Mouse (Mus musculus): Measurements from ENCODE around the gene Pars2. TPM values are rescaled to one million over a fixed set of nuclear protein-coding genes. Genes with fewer than 3 reads are reported as not detected.

Pars2 gene
- total RNA-seq (2023): 0.73 and 1.2 TPM in 2 replicates

DNA sequence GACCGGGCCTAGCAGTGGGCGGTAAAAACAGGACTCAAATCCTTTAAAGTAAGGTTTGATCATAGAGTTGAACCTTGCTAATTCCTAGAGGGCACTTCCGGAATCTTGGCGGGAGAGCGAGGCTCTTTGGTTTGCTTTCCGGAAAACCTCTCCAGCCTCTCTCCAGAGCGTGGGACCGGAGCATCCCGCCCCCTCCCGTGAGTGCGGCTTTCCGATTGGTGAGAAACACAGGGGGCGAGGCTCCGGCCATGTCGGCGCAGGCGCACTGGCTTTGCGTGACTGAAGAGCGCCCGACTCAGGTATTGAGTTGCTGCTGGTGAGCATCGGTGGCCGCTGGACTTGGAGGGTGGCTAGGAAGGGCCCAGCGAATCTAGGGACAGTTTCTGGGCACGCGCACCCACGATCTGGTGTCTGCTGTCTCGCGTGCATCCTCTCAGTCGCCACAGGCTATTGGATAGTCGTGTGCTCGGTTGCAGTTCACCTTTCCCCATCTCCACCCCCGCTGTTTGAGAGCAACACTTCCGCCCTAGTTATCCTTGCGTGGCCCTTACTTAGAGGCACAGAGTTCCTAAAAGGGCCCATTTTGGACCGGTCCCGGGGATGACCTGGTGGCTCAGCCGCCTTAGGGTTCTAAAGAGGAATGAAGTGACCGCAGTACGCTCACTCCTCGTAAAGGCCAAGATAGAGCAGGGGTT lies at the start of gene Pars2:
Gene Pars2 (plus strand): TSS at position 237 of the 695 bp plus-strand sequence.

GRCm38 (mm10) chr4:106617056-106617455 lies 33.8 kb upstream of the Pars2 start, which contains the start of gene Lexm:
TSS of gene Lexm (minus strand) at chr4:106617241.

DNA sequence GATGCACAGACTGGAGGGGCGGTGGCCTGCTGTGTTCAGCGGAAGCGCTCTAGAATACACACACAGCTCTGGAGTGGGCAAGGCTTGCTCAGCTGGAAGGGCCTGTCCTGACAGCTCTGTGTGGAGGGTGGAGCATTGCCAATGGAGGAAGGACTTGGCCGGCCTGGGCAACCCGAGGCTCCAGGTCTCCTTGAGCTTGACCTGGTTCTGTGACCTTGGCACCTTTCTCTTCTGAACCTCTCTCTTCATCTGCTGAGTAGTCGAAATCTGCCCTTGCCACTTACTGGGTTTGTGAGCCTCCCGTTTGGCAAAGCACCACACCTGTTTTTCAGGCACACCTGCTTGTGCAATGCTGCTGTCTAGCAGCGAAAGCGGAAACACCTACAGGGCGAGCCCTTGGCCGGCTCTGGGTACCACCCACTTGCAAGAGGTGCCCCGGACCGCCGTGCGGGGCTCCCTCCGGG lies 28.8 kb upstream of the Pars2 start, which contains the start of gene Ttc22:
Gene Ttc22 (plus strand): TSS at position 403 of the 464 bp plus-strand sequence.

DNA sequence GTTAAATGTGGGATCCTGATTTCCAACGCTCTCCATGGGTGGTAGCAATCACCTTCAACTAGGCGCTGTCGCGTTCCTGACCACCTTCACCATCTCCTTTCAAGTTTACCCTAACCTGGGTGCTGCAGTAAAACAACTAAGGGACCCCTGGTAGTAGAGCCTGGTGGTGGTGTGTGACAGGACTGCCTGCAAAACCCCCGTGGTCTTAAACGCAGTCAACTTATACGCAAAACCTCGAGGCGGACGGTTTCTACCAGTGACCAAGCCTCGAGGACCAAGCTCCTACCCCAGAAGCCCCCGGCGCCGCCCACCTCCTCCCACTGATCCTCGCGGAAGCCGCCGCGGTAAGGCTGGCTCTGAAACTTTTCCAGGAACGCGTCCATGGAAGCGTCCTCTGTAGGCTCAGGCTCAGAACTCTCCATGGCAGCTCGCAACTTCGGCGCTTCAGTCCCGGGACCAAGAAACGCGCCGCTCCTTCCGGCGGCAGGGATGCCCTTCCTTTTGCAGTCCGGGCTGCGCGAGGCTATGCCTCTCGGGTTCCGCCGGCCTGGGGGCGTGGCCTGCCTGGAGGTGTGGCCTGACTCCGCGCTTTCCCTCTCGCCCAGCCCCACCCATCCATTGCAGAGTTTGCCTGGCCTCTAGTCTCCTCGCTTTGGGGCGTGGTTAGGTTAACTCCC lies 27.7 kb downstream of the Pars2 start, which contains the start of gene Ttc4:
Gene Ttc4 (minus strand): TSS at position 503 of the 677 bp plus-strand sequence.

Other genes starting within 250 kb of the Pars2 start
- not detected in 2 replicates for gene Pcsk9, start 186.7 kb upstream of the Pars2 start, total RNA-seq (2023)
- gene Bsnd, start 158.8 kb upstream of the Pars2 start, total RNA-seq (2023): not detected in 2 replicates
- gene Dhcr24, start 90.0 kb upstream of the Pars2 start, total RNA-seq (2023): 2.9 and 3.3 TPM in 2 replicates
- gene Lexm, start 33.8 kb upstream of the Pars2 start, total RNA-seq (2023): not detected in 2 replicates
- not detected in 2 replicates for gene Ttc22, start 28.6 kb upstream of the Pars2 start, total RNA-seq (2023)
- gene Ttc4, start 27.9 kb downstream of the Pars2 start, total RNA-seq (2023): 12.5 and 14.3 TPM in 2 replicates
- not detected in 2 replicates for gene Mroh7, start 79.9 kb downstream of the Pars2 start, total RNA-seq (2023)
- gene Fam151a, start 82.8 kb downstream of the Pars2 start, total RNA-seq (2023): not detected in 2 replicates
- gene Acot11, start 153.9 kb downstream of the Pars2 start, total RNA-seq (2023): 6.6 and 9.5 TPM in 2 replicates